In the genomic region with DNA sequence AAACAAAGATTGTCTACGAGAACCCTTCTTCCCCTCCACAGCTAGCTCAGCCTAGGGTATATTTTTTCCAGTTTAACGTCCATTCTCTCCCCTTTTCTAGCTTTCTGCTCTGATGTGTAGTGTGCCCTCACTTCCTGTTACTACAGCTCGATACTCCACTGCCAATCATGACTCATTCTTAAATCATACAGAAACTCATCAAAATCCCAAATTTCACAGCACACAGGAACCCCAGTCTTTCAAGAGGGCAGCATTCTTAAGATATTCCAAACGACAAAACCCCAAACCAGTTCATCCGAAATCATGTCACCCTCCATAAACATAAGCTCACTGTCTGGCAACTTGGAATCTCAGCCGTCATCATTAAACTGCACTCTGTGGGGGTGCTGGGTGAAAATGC, we compare ENCODE assay signal across 14 mouse cellular contexts. TPM values are rescaled to one million over a fixed set of nuclear protein-coding genes. Genes with fewer than 3 reads are reported as not detected.
DNase-seq lines count a peak whose midpoint lies in the region; ATAC-seq and TF ChIP-seq lines count a peak whose summit lies in the region.
"Had no signal": no experiment of that assay in that cellular context is flagged by ENCODE, and none has a peak within 500 bp of the region (broad histone marks: within the 10 kb centered on the region; RNA-seq: fewer than 3 reads in every experiment).

No protein-coding gene starts in this region.

- H3K27me3 ChIP-seq in heart, embryonic 11.5 days (ENCODE audit: control insufficient read depth, insufficient read depth, low read length), result no peaks in the 10 kb centered on the region
- no peaks in the 10 kb centered on the region for H3K27me3 ChIP-seq in CH12.LX (replicated peaks)
- no peaks in the 10 kb centered on the region for H3K27me3 ChIP-seq in limb, embryonic 13.5 days
- H3K27me3 ChIP-seq in hindbrain, embryonic 10.5 days (ENCODE audit: insufficient read depth, poor library complexity, severe bottlenecking), result peaks cover 13% of the 10 kb centered on the region; the same call in 1 of the 2 replicates
- H3K27me3 ChIP-seq: neural tube, embryonic 15.5 days; stomach, embryonic 15.5 days had no signal

- H3K9me3 ChIP-seq in heart, embryonic 11.5 days (replicated peaks; ENCODE audit: control insufficient read depth, low read length), result no peaks in the 10 kb centered on the region
- no peaks in the 10 kb centered on the region for H3K9me3 ChIP-seq in CH12.LX (replicated peaks; ENCODE audit: low read length)
- no peaks in the 10 kb centered on the region for H3K9me3 ChIP-seq in limb, embryonic 13.5 days
- H3K9me3 ChIP-seq in hindbrain, embryonic 10.5 days, result no peaks in the 10 kb centered on the region
- H3K9me3 ChIP-seq: neural tube, embryonic 15.5 days; stomach, embryonic 15.5 days had no signal

- no peak for DNase-seq in heart, postnatal 14 days
- no peak for DNase-seq in layer of hippocampus, adult 2 months (ENCODE audit: low spot score in 2 of 2)
- DNase-seq in layer of hippocampus, adult 18-20 months (ENCODE audit: low spot score in 2 of 2), result no peak
- DNase-seq in CH12.LX (ENCODE audit: extremely low read depth), result no peak
- no peak for DNase-seq in retina, postnatal 1 day
- no peak for DNase-seq in hindbrain, embryonic 10.5 days (ENCODE audit: low spot score)
- DNase-seq: cerebellum, postnatal 10 days; lung, postnatal 10 days; midbrain, embryonic 14.5 days had no signal

- TF ChIP-seq CTCF in layer of hippocampus, adult 2 months (conservative IDR thresholded peaks at IDR 0.05), result no peak
- TF ChIP-seq CTCF in CH12.LX (conservative IDR thresholded peaks at IDR 0.05 in 1 of 2, IDR thresholded peaks at IDR 0.05 in 1 of 2; ENCODE audit: low read depth in 2 of 2, low read length in 2 of 2), result no peak

- no peak overlapping the region for H3K4me3 ChIP-seq in heart, embryonic 11.5 days (ENCODE audit: low read depth, low read length)
- H3K4me3 ChIP-seq in layer of hippocampus, adult 2 months, result no peak overlapping the region
- H3K4me3 ChIP-seq in CH12.LX (replicated peaks in 1 of 3; ENCODE audit: low read depth in 2 of 3, low read length in 2 of 3, poor library complexity in 1 of 3), result no peak overlapping the region
- H3K4me3 ChIP-seq in limb, embryonic 13.5 days, result no peak overlapping the region
- H3K4me3 ChIP-seq in hindbrain, embryonic 10.5 days, result no peak overlapping the region
- H3K4me3 ChIP-seq: erythroblast, embryonic 14.5 days; neural tube, embryonic 15.5 days; stomach, embryonic 15.5 days had no signal

- in situ Hi-C loops in CH12.LX (cut with MboI; ENCODE audit: low pct_ligation_motif_present, low pct_unique_long_range_greater_than_20kb, low sequenced_read_pairs), result no loop called here

- intact Hi-C loops in heart, postnatal 14 days (cut with DNase I), result no loop called here

- H3K4me2 ChIP-seq in heart, embryonic 11.5 days, result peak overlapping the region; percentile 12
- peak overlapping the region; percentile 90 for H3K4me2 ChIP-seq in CH12.LX (ENCODE audit: insufficient read depth, low read depth, poor library complexity, severe bottlenecking)
- peak overlapping the region; percentile 36 for H3K4me2 ChIP-seq in limb, embryonic 13.5 days (replicated peaks)
- H3K4me2 ChIP-seq: neural tube, embryonic 15.5 days; stomach, embryonic 15.5 days had no signal

- ATAC-seq in heart, embryonic 11.5 days (replicated peaks; ENCODE audit: insufficient number of reproducible peaks, low FRiP score, low TSS enrichment), result no peak
- no peak for ATAC-seq in limb, embryonic 13.5 days (ENCODE audit: low FRiP score, low read depth)

- WGBS in heart, embryonic 11.5 days (ENCODE audit: insufficient replicate concordance), result 56% methylated on average over 6 of the region's 6 CpGs
- WGBS in limb, embryonic 13.5 days, result 40% methylated on average over 6 of the region's 6 CpGs
- 70% methylated on average over 6 of the region's 6 CpGs for WGBS in hindbrain, embryonic 10.5 days

- peaks cover 84% of the 10 kb centered on the region for H3K79me2 ChIP-seq in CH12.LX (replicated peaks; ENCODE audit: control insufficient read depth, extremely low read depth, insufficient read depth, poor library complexity, severe bottlenecking)

- no peak overlapping the region for H3K27ac ChIP-seq in heart, embryonic 11.5 days (ENCODE audit: low read depth, low read length)
- 0 out of 2 replicates have a peak overlapping the region, but pooled peaks have one; percentile 36 for H3K27ac ChIP-seq in layer of hippocampus, adult 2 months
- peak overlapping the region; percentile 52 for H3K27ac ChIP-seq in CH12.LX (ENCODE audit: insufficient read depth, low read depth)
- no peak overlapping the region for H3K27ac ChIP-seq in limb, embryonic 13.5 days
- H3K27ac ChIP-seq in hindbrain, embryonic 10.5 days, result no peak overlapping the region
- H3K27ac ChIP-seq: neural tube, embryonic 15.5 days; stomach, embryonic 15.5 days had no signal

- H3K36me3 ChIP-seq in heart, embryonic 11.5 days (ENCODE audit: control insufficient read depth, insufficient read depth, low read length), result no peaks in the 10 kb centered on the region
- H3K36me3 ChIP-seq in CH12.LX (replicated peaks in 1 of 2; ENCODE audit: control insufficient read depth in 1 of 2, insufficient read depth in 1 of 2, low read length in 1 of 2), result peaks cover 3 to 30% of the 10 kb centered on the region in 2 experiments
- H3K36me3 ChIP-seq in limb, embryonic 13.5 days, result peaks cover 3% of the 10 kb centered on the region; the same call in 1 of the 2 replicates
- no peaks in the 10 kb centered on the region for H3K36me3 ChIP-seq in hindbrain, embryonic 10.5 days
- H3K36me3 ChIP-seq: neural tube, embryonic 15.5 days; stomach, embryonic 15.5 days had no signal

- TF ChIP-seq EP300 in CH12.LX (IDR thresholded peaks at IDR 0.05; ENCODE audit: low read length), result 0 out of 2 replicates have a peak, but pooled peaks have one; percentile 35

- H3K4me1 ChIP-seq in heart, embryonic 11.5 days (ENCODE audit: control insufficient read depth, insufficient read depth, low read length), result 0 out of 2 replicates have a peak, but pooled peaks cover 2% of the 10 kb centered on the region
- H3K4me1 ChIP-seq in CH12.LX (ENCODE audit: control insufficient read depth in 1 of 2, insufficient read depth in 2 of 2), result peaks cover 2 to 59% of the 10 kb centered on the region in 2 experiments; a peak in 3 of 4 replicates
- H3K4me1 ChIP-seq in limb, embryonic 13.5 days, result peaks cover 53% of the 10 kb centered on the region
- peaks cover 29% of the 10 kb centered on the region for H3K4me1 ChIP-seq in hindbrain, embryonic 10.5 days (replicated peaks)
- H3K4me1 ChIP-seq: stomach, embryonic 15.5 days had no signal

- no peak overlapping the region for H3K9ac ChIP-seq in heart, embryonic 11.5 days (ENCODE audit: low read depth, low read length)
- peak overlapping the region; percentile 95 for H3K9ac ChIP-seq in CH12.LX (ENCODE audit: insufficient read depth, low read depth)
- 0 out of 2 replicates have a peak overlapping the region, but pooled peaks have one; percentile 35 for H3K9ac ChIP-seq in limb, embryonic 13.5 days
- H3K9ac ChIP-seq: neural tube, embryonic 15.5 days; stomach, embryonic 15.5 days had no signal

- TF ChIP-seq POLR2A in CH12.LX (IDR thresholded peaks at IDR 0.05; ENCODE audit: low read depth, low read length), result no peak

- TF ChIP-seq RAD21 in CH12.LX (IDR thresholded peaks at IDR 0.05; ENCODE audit: low read depth, low read length), result no peak

- dilution Hi-C loops in CH12.LX (cut with MboI; ENCODE audit: extremely low pct_ligation_motif_present, extremely low pct_unique_long_range_greater_than_20kb, low sequenced_read_pairs), result no loop called here

TF ChIP-seq in CH12.LX, 34 proteins besides CTCF, POLR2A, EP300 and RAD21:
- no peak for TF ChIP-seq CHD2 (IDR thresholded peaks at IDR 0.05; ENCODE audit: low read length)
- TF ChIP-seq ELF1 (IDR thresholded peaks at IDR 0.05; ENCODE audit: low read depth, low read length), result peak; percentile 51; the same call in 1 of the 2 replicates
- no peak for TF ChIP-seq TCF12 (IDR thresholded peaks at IDR 0.05; ENCODE audit: low read depth, low read length)
- TF ChIP-seq MYC (IDR thresholded peaks at IDR 0.05; ENCODE audit: low read depth, low read length), result 0 out of 2 replicates have a peak, but pooled peaks have one; percentile 38
- no peak for TF ChIP-seq UBTF (IDR thresholded peaks at IDR 0.05; ENCODE audit: low read depth, low read length)
- no peak for TF ChIP-seq MXI1 (IDR thresholded peaks at IDR 0.05; ENCODE audit: low read depth, low read length)
- TF ChIP-seq HCFC1 (IDR thresholded peaks at IDR 0.05; ENCODE audit: low read depth, low read length), result no peak
- no peak for TF ChIP-seq SIN3A (IDR thresholded peaks at IDR 0.05; ENCODE audit: low read length)

RNA-seq across cellular contexts. Expression of a gene that starts 5.0 kb away (rescaled TPM):
- 39.9 and 42.1 TPM in 2 replicates for polyA plus RNA-seq in heart, embryonic 11.5 days (2014; fragmentation: Nextera tagmentation; extraction: Ambion mirVana)
- 10 to 100 TPM; 64.1 to 67.2 TPM for total RNA-seq in heart, postnatal 14 days (2021)
- 1 to 10 TPM; 8.9 to 9.7 TPM for total RNA-seq in layer of hippocampus, adult 2 months (2021)
- total RNA-seq in layer of hippocampus, adult 18-20 months (2021), result 1 to 10 TPM; 6.6 to 8.4 TPM
- total RNA-seq in CH12.LX (2012; rRNA removed), result 22.3 and 25.8 TPM in 2 replicates
- total RNA-seq in CH12.LX (2014; rRNA removed), result 20.1 and 25.3 TPM in 2 replicates
- polyA plus RNA-seq in CH12.LX (2012; ENCODE audit: insufficient read length, low read depth), result 35.6 and 37.0 TPM in 2 replicates
- 48.6 and 49.2 TPM in 2 replicates for polyA plus RNA-seq in limb, embryonic 13.5 days (2015; fragmentation: Nextera tagmentation; extraction: Ambion mirVana)
- 14.8 and 15.7 TPM in 2 replicates for polyA plus RNA-seq in hindbrain, embryonic 10.5 days (2016; fragmentation: Nextera tagmentation; extraction: Ambion mirVana)

Comparison
In these comparisons a context has a peak if more than half of its experiments do, and no peak if none do; other contexts are left out.
1. H3K27ac ChIP-seq: peak in layer of hippocampus, adult 2 months (single experiment) and CH12.LX (single experiment); none in heart, embryonic 11.5 days (single experiment), limb, embryonic 13.5 days (single experiment) and hindbrain, embryonic 10.5 days (single experiment).
2. H3K4me2 ChIP-seq: peak in every context shown above with its lines; median percentile 90 in CH12.LX; 36 in limb, embryonic 13.5 days; 12 in heart, embryonic 11.5 days.